Mouse (Mus musculus) heart, embryonic 15.5 days (tissue): Measurements from ENCODE around the gene Sept10. TPM values are rescaled to one million over a fixed set of nuclear protein-coding genes. Genes with fewer than 3 reads are reported as not detected.
A peak's percentile ranks its signal among the peaks of the same experiment; 100 is the strongest.

Experiments used
- ATAC-seq: fragments of 200-750 bp; cut with Nextera tagmentation; replicated peaks from 2 replicates; pipeline ENCODE4 v1.8.0; 2017; ENCODE audit warnings: low read depth, moderate TSS enrichment; ENCODE audit not compliant: insufficient number of reproducible peaks, insufficient read depth, low FRiP score
- H3K27ac ChIP-seq: fragments of 300-500 bp; sonication (generic); 2 replicates; pipeline ENCODE4 v1.5.1; 2015; ENCODE audit warnings: mild to moderate bottlenecking, inconsistent platforms
- H3K27me3 ChIP-seq: fragments of 300-500 bp; sonication (generic); 2 replicates; pipeline ENCODE4 v1.6.1; 2015; ENCODE audit warnings: inconsistent platforms
- H3K36me3 ChIP-seq: fragments of 300-500 bp; sonication (generic); 2 replicates; pipeline ENCODE4 v1.6.1; 2015; ENCODE audit warnings: mild to moderate bottlenecking, inconsistent platforms
- H3K4me1 ChIP-seq: fragments of 300-500 bp; sonication (generic); replicated peaks from 2 replicates; pipeline ENCODE4 v1.6.1; 2015; ENCODE audit warnings: inconsistent platforms
- H3K4me2 ChIP-seq: fragments of 300-500 bp; sonication (generic); 2 replicates; pipeline ENCODE4 v1.6.1; 2015; ENCODE audit warnings: inconsistent platforms, mild to moderate bottlenecking, moderate library complexity
- H3K4me3 ChIP-seq: fragments of 300-500 bp; sonication (generic); 2 replicates; pipeline ENCODE4 v1.5.1; 2015; ENCODE audit warnings: mild to moderate bottlenecking, inconsistent platforms
- H3K9ac ChIP-seq: fragments of 300-500 bp; sonication (generic); 2 replicates; pipeline ENCODE4 v1.6.1; 2015; ENCODE audit warnings: mild to moderate bottlenecking, inconsistent platforms
- H3K9me3 ChIP-seq: fragments of 300-500 bp; sonication (generic); replicated peaks from 2 replicates; pipeline ENCODE4 v1.6.1; 2016; ENCODE audit warnings: inconsistent platforms
- WGBS: fragments of 180-500 bp; shearing (Covaris S2); methylation state at CpG from one replicate; pipeline ENCODE4 v1.1.7; 2015; ENCODE audit warnings: mixed read lengths; 5-methylcytosine and 5-hydroxymethylcytosine counted together
- polyA plus RNA-seq: library from polyadenylated mRNA; unstranded; fragments of >200 nt; fragmentation: Nextera tagmentation; extraction: Ambion mirVana; gene quantifications from 2 replicates; pipeline ENCODE4 v1.2.1, GENCODE M21; 2015

The Sept10 gene
- polyA plus RNA-seq, 1 experiment from 2014 or later = 38.2 TPM

DNA sequence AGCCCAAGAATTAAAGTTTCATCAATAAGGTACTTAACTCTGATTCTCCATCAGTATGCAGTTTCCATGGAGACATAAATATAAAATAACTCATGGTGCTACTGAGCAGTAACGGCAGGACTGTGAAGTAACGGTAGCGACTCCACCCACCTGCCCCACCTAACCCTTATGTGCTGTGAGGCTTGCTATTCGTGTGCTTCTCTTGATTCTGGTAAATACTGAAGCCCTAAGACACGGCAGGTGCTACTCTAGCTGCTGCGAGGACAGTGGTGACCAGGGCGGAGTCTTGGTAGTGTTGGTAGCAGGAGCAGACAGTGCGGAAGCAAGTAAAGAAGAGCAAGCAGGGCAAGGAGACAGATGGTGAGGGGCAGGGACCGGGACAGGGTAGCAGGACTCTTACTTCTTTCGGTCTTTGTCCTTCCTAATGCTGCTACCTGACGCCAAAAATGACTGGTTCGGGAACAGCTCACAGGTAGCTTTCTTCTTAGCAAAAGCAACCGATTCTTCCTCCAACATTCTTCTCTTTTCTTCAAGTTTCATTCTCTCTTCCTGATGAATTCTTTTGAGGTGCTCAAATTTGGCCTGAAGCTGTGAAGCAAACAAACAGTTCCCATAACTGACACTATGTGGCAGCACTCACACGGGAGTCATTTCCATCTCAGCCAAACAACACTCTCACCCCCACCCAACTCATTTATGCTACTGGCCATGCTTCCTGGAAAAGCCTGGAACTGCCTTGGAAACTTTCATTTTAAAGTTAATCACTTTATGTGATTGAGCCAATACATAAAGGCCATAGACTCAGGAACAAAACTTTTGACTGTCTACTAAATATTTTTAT lies 55.3 kb downstream of the Sept10 start:
- 67% methylated on average over 14 of the region's 14 CpGs for WGBS
- no peak overlapping the region for H3K4me3 ChIP-seq
- no peak overlapping the region for H3K4me2 ChIP-seq
- H3K27me3 ChIP-seq = no peaks in the 10 kb centered on the region
- H3K9ac ChIP-seq = no peak overlapping the region
- no peaks in the 10 kb centered on the region for H3K4me1 ChIP-seq
- no peak for ATAC-seq
- H3K9me3 ChIP-seq = no peaks in the 10 kb centered on the region
- no peaks in the 10 kb centered on the region; the same call in 1 of the 2 replicates for H3K36me3 ChIP-seq
- no peak overlapping the region for H3K27ac ChIP-seq

DNA sequence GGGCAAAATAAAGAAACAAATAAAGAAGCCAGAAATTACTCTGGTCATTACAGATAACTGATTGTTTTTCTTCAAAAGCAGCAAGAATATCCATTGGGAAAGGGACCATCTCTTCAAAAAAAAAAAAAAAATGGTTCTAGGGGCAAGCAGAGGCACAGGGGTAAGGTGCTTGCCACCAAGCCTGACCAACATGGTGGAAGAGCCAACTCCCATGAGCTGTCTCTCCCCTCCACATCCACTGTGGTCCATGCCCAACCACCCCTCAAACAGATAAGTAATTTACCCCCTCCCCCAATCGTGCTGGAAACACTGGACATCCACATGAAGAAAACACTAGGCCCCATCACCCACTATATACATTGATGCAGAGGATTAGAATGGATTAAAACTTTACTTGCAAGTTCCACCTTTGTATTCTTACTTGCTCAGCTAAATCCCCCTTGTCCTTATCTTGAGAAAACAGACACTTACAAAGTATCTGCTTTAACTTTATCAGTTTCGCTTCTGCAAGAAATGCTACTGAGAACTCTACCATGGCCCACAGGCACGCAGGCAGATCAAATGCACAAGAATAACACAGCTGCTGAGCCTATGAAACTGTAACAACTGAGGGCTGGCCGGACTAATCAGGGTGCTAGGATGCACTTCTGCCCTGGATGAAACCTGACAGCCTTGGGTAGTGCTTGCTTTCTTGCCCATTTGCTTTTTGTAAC lies 59.3 kb downstream of the Sept10 start:
- no peak for ATAC-seq
- Histone ChIP-seq H3K9ac (no peak overlapping the region), H3K9me3 (no peaks in the 10 kb centered on the region), H3K4me1 (no peaks in the 10 kb centered on the region), H3K4me3 (no peak overlapping the region), H3K4me2 (no peak overlapping the region), H3K27me3 (no peaks in the 10 kb centered on the region), H3K36me3 (no peaks in the 10 kb centered on the region), H3K27ac (no peak overlapping the region)
- 40% methylated on average over 4 of the region's 4 CpGs for WGBS

DNA sequence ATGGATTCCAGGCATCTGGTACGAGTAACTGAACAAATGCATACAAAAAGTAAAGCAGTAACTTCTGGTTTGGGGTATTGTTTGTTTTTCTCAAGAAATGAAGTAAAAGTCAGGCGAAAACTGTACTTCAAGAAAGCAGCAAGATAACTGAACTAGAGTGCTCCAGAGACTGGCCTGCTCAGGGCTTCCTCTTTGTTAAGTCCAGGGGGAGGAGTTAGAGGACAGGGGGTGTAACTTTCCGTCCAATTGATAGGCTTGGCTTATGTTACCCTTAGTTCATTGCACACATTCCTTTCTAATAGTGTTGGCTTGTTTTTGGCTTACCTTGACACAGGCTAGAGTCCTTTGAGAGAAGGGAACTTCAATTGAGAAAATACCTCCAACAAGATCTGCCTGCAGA lies 63.0 kb downstream of the Sept10 start:
- Histone ChIP-seq H3K9ac (no peak overlapping the region), H3K27me3 (no peaks in the 10 kb centered on the region), H3K27ac (no peak overlapping the region), H3K4me3 (no peak overlapping the region), H3K9me3 (no peaks in the 10 kb centered on the region), H3K4me2 (no peak overlapping the region), H3K4me1 (no peaks in the 10 kb centered on the region), H3K36me3 (no peaks in the 10 kb centered on the region)
- 67% methylated on average over 3 of the region's 3 CpGs for WGBS
- ATAC-seq = no peak

DNA sequence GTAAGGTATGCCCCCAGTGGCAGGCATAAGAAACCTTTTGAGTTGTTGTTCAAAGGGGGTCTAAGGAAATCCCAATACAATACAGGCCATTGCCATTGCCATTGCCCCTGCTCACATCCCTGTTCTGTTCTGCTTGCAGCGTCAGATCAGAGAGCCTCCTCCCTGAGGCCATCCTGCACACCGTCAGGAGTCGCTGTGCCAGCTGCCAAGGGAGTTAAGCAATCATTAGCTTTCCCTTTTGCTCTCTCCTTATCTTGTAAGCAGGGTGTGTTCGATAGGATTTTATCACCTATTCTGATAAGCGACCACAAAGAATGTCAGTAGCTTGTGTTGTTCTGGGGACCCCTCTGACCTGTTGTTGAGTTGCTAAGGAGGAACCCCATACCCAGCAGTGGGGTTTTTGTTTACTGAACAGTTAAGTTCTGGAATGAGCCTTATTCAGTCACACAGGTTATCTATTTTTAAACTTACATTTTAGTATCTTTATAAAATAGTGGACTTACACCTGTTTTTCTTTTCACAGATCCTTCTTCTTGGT lies 69.0 kb downstream of the Sept10 start:
- Histone ChIP-seq H3K36me3 (no peaks in the 10 kb centered on the region), H3K9me3 (no peaks in the 10 kb centered on the region), H3K27ac (no peak overlapping the region), H3K4me1 (peaks cover 9% of the 10 kb centered on the region), H3K4me2 (no peak overlapping the region), H3K9ac (no peak overlapping the region), H3K4me3 (no peak overlapping the region), H3K27me3 (peaks cover 6% of the 10 kb centered on the region)
- WGBS = 25% methylated on average over 5 of the region's 5 CpGs
- ATAC-seq = no peak

DNA sequence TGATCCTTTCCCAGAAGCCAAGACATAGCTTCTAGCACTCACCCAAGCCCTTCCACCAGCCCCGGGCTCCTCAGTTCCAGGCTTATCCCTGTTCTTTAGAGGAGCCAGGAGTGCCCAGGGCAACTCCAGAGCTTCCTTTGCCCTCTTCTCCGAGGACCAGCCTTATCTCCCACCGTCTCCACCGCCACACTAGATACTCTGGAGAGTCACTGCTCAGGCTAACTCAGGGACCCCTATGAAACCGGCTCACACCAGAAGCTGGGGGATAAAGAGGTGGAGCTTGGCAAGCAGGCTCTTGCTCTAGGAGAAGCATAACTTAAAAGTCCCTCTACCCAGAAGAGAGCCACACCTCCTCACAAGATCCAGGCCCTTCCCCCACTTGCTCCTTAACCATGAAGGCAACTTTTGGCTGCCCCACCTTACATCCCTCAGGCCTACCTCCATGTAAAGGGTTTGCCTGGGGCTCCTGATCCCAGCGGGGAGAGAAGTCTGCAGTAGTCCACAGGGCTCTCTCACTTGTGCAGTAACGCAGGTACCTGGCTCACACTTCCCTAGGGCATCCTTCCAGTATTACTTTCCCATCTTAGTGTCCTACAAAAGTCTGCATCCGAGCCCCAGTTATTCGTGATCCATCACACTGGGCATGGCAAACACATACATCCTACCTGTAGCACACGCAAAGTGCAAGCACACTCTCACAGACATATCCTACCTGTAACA lies 70.5 kb downstream of the Sept10 start:
- no peak overlapping the region for H3K4me3 ChIP-seq
- peaks cover 6% of the 10 kb centered on the region for H3K27me3 ChIP-seq
- H3K36me3 ChIP-seq = no peaks in the 10 kb centered on the region
- no peaks in the 10 kb centered on the region for H3K9me3 ChIP-seq
- H3K9ac ChIP-seq = no peak overlapping the region
- no peak overlapping the region for H3K4me2 ChIP-seq
- H3K4me1 ChIP-seq = peaks cover 9% of the 10 kb centered on the region
- ATAC-seq = no peak
- no peak overlapping the region for H3K27ac ChIP-seq
- WGBS = 71% methylated on average over 10 of the region's 10 CpGs

DNA sequence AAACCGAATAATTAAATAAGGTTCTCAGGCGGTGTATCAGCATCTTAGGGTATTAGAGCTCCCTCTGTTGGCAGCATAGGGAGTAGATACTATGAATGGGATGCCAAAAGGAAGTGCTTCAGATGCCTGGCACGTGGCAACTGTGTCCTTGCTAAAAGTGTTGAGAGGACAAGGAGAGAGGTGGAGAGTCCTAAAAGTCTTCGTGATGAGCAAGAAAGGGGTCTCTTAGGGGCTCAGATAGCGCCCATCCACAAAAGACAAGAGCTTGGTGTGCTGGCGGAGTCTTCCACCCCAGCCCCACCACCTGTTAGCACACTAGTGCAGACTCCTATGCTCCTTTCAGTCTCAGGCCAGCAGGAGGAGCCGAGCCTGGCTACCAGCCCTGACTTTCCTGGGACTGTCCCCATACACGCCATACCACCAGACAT lies 71.7 kb downstream of the Sept10 start:
- Histone ChIP-seq H3K4me1 (peaks cover 9% of the 10 kb centered on the region), H3K27ac (no peak overlapping the region), H3K27me3 (peaks cover 6% of the 10 kb centered on the region), H3K9ac (no peak overlapping the region), H3K9me3 (no peaks in the 10 kb centered on the region), H3K4me2 (peak overlapping the region; percentile 49), H3K36me3 (no peaks in the 10 kb centered on the region), H3K4me3 (no peak overlapping the region)
- ATAC-seq = peak; percentile 74; the same call in 1 of the 2 replicates
- 18% methylated on average over 8 of the region's 8 CpGs for WGBS

DNA sequence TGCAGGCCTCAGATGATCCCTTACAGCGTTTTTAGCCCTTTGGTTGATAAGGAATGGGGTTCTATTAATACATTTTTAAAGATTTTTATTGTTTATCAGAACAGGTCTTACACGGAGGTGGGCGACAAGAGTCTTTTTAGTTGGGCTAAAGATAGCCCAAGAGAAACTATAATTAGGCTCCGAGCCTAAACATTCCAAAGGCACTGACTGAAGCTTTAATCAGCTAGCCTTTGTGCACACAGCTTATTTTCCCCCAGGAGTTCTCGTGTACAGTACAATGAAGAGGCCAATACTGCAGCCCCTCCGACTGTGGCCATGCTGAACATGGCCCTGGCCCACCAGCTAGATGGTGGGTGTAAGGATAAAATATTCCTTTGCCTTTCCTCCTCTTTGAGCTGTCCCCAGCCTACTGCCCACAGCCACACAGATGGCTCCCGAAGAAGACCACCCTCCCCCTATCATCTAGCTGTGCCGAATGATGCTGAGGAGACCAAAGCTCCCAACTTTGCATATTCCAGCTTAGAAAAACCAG lies 88.1 kb downstream of the Sept10 start:
- H3K9me3 ChIP-seq = no peaks in the 10 kb centered on the region
- no peak overlapping the region for H3K4me3 ChIP-seq
- no peaks in the 10 kb centered on the region for H3K27me3 ChIP-seq
- ATAC-seq = no peak; the same call in 1 of the 2 replicates
- H3K9ac ChIP-seq = no peak overlapping the region
- H3K4me2 ChIP-seq = peak overlapping the region; percentile 20; the same call in 1 of the 2 replicates
- H3K36me3 ChIP-seq = no peaks in the 10 kb centered on the region
- H3K27ac ChIP-seq = peak overlapping the region; percentile 71
- WGBS = 40% methylated on average over 8 of the region's 8 CpGs
- H3K4me1 ChIP-seq = peaks cover 28% of the 10 kb centered on the region

DNA sequence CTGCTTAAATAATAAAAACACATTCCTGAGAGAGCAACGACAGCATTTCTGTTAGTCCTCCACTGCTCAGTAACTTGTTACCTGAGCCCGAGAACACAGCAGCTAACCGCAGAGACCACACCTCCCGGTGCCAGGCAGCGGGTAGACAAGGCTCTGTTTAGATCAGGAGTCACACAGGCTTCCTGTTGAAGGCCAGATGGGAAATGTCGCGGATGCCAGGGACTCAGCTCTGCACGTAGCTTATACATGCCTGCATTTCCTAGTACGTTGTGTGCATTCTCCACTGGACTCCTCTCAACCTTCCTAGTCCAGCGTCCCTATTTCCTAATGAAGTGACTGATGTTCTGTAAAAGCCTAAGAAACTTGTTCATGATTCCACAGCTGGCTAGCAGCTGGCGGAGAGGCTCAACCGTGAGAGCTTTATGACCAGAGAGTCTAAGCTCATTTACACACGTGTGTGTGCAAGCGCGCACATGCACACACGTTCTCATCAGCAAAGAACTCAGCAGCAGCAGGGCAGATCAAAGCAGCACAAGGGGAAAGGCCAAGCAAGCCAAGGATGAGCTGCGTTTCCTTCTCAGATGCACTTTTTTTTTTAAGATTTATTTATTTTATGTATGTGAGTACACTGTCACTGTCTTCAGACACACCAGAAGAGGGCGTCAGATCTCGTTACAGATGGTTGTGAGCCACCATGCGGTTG lies 89.6 kb downstream of the Sept10 start:
- H3K27ac ChIP-seq = peak overlapping the region; percentile 71
- no peaks in the 10 kb centered on the region for H3K9me3 ChIP-seq
- WGBS = 57% methylated on average over 20 of the region's 20 CpGs
- no peak overlapping the region for H3K4me2 ChIP-seq
- H3K27me3 ChIP-seq = no peaks in the 10 kb centered on the region
- H3K36me3 ChIP-seq = no peaks in the 10 kb centered on the region
- H3K4me1 ChIP-seq = peaks cover 38% of the 10 kb centered on the region
- peak; percentile 78 for ATAC-seq
- no peak overlapping the region for H3K9ac ChIP-seq
- H3K4me3 ChIP-seq = no peak overlapping the region

DNA sequence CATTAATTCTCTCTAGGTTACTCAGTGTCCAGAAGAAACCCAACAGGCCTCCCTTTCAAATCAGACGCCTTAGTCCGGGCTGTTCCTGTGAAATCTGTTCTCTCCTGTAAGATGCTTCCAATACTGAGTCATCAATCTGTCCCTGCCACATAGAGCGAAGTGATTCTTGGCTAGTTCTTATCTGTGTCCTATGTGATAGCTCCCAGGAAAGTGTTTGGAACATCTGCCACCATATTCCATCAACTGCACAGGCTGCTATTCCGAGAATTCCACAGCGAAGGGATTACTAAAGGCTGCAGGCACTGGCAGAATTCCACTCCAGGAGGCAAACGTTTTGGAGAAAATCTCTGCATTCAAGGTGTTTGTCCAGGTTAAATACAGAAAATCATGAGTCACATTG lies 94.0 kb downstream of the Sept10 start:
- Histone ChIP-seq H3K9ac (no peak overlapping the region), H3K27ac (no peak overlapping the region), H3K4me1 (peaks cover 21% of the 10 kb centered on the region), H3K4me3 (no peak overlapping the region), H3K36me3 (no peaks in the 10 kb centered on the region), H3K4me2 (no peak overlapping the region), H3K9me3 (no peaks in the 10 kb centered on the region), H3K27me3 (no peaks in the 10 kb centered on the region)
- no peak for ATAC-seq
- 36% methylated on average over 6 of the region's 6 CpGs for whole genome bisulfite sequencing

DNA sequence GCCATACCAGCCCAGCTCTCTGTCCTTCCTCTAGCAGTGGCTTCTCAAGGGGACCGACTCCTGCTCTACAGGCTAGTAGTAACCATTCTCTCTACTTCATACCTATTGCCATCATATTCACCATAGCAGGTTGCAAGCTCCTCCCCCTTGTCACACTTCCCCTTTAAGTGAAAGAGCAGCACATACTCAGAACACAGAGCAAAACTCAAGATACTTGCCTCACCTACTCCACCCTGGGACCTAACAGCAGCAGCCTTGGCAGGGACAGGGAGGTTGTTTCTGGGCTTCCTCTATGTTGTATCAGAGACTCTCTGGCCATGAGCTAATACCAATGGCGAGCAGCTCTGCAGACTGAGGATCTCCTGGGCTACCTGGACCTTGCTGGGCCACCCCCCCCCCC lies 96.2 kb downstream of the Sept10 start:
- H3K4me1 ChIP-seq = peaks cover 10% of the 10 kb centered on the region; the same call in 1 of the 2 replicates
- no peaks in the 10 kb centered on the region for H3K27me3 ChIP-seq
- no peak overlapping the region for H3K27ac ChIP-seq
- H3K36me3 ChIP-seq = no peaks in the 10 kb centered on the region
- no peak overlapping the region for H3K4me2 ChIP-seq
- no peak overlapping the region for H3K4me3 ChIP-seq
- H3K9me3 ChIP-seq = no peaks in the 10 kb centered on the region
- no peak overlapping the region for H3K9ac ChIP-seq
- WGBS = 87% methylated on average over 2 of the region's 2 CpGs
- ATAC-seq = no peak
